Mouse (Mus musculus) midbrain, postnatal 0 days (tissue): Measurements from ENCODE around the gene Elk3. TPM values are rescaled to one million over a fixed set of nuclear protein-coding genes. Genes with fewer than 3 reads are reported as not detected.
A peak's percentile ranks its signal among the peaks of the same experiment; 100 is the strongest.

Source experiments
- ATAC-seq: fragments of 200-750 bp; cut with Nextera tagmentation; 2 replicates; pipeline ENCODE4 v1.8.0; 2017; ENCODE audit warnings: moderate number of reproducible peaks, mild to moderate bottlenecking, moderate TSS enrichment, moderate library complexity; ENCODE audit not compliant: low FRiP score
- DNase-seq: peaks from one replicate; pipeline ENCODE4 v3.0.0-alpha.2; 2015; ENCODE audit warnings: low spot score
- H3K27ac ChIP-seq: fragments of 300-500 bp; sonication (generic); 2 replicates; pipeline ENCODE4 v1.5.1; 2014; ENCODE audit warnings: low read depth, mild to moderate bottlenecking, low read length, mixed read lengths
- H3K27me3 ChIP-seq: fragments of 300-500 bp; sonication (generic); 2 replicates; pipeline ENCODE4 v1.6.1; 2014; ENCODE audit warnings: low read length, control low read depth, mixed read lengths; ENCODE audit not compliant: insufficient read depth
- H3K36me3 ChIP-seq: fragments of 300-500 bp; sonication (generic); 2 replicates; pipeline ENCODE4 v1.6.1; 2014; ENCODE audit warnings: low read length, control low read depth, mixed read lengths; ENCODE audit not compliant: insufficient read depth
- H3K4me1 ChIP-seq: fragments of 300-500 bp; sonication (generic); 2 replicates; pipeline ENCODE4 v1.6.1; 2014; ENCODE audit warnings: mild to moderate bottlenecking, control low read depth, antibody characterized with exemption, low read length, mixed read lengths; ENCODE audit not compliant: insufficient read depth
- H3K4me2 ChIP-seq: fragments of 300-500 bp; sonication (generic); 2 replicates; pipeline ENCODE4 v1.6.1; 2014; ENCODE audit warnings: low read depth, mild to moderate bottlenecking, low read length, mixed read lengths; ENCODE audit not compliant: poor library complexity, severe bottlenecking
- H3K4me3 ChIP-seq: fragments of 300-500 bp; sonication (generic); 2 replicates; pipeline ENCODE4 v1.5.1; 2014; ENCODE audit warnings: low read depth, mild to moderate bottlenecking, low read length, moderate library complexity
- H3K9ac ChIP-seq: fragments of 300-500 bp; sonication (generic); replicated peaks from 2 replicates; pipeline ENCODE4 v1.6.1; 2014; ENCODE audit warnings: mild to moderate bottlenecking, low read length, moderate library complexity, mixed read lengths; ENCODE audit not compliant: poor library complexity, severe bottlenecking
- H3K9me3 ChIP-seq: fragments of 300-500 bp; sonication (generic); 2 replicates; pipeline ENCODE4 v1.6.1; 2016; ENCODE audit warnings: low read length, control low read depth
- CTCF ChIP-seq: IDR thresholded peaks from 2 replicates; pipeline ENCODE4 v1.5.1; 2016; ENCODE audit warnings: antibody characterized with exemption, mild to moderate bottlenecking
- WGBS: fragments of 180-500 bp; shearing (Covaris S2); extraction: QIAGEN DNeasy Blood & Tissue Kit; methylation state at CpG from one replicate; pipeline ENCODE4 v1.1.7; 2014; 5-methylcytosine and 5-hydroxymethylcytosine counted together
- polyA plus RNA-seq: library from polyadenylated mRNA; unstranded; fragments of >200 nt; fragmentation: Nextera tagmentation; extraction: Ambion mirVana; gene quantifications from 2 replicates; pipeline ENCODE4 v1.2.1, GENCODE M21; 2015
- total RNA-seq: library from RNA; depleted of rRNA; stranded (reverse); fragments of >200 nt; gene quantifications from 2 replicates; pipeline ENCODE4 v1.2.3, GENCODE M21; 2014

Elk3 gene
- total and polyA plus RNA-seq, 2 experiments from 2014 or later, result 6.2 to 6.9 TPM

DNA sequence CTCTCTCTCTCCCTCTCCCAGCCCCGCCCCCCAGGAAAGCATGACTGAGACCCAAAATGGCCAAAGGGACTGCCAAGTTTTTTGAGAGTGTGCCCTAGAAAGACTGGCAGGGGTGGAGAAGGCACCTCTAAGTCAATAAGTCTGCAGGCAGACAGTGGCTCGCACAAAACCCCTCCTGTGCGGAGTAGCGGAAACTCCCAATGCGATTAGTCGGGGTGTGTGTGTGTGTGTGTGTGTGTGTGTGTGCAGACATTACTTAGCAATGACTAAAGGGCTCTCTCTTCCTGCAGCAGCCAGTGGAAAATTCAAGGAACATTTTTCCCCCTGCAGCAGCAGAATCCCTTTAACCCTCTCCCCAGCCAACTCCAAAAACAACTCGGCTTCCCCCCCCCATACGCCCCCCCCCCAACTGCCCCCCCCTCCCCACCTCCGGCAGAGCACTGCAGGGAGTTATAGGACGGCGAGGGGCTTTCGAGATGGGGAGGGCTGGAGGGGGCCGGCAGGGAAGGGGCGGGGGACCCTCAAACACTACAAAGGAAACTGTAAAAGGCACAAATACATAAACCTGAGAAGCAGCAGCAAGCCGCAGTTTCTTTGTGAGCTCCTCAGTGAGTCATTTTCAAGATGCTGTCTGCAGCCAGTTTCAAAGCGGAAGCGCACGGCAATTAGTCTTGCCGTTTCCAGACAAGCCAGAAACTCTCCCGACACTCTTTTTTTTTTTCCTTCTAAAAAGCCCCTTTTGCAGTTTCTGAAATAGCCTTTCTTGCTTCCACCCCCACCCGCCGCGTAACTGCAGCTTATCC is 1.6 kb downstream of the Elk3 start:
- no peak for TF ChIP-seq CTCF
- DNase-seq, result peak; percentile 69
- Histone ChIP-seq H3K27me3 (no peaks in the 10 kb centered on the region), H3K36me3 (no peaks in the 10 kb centered on the region), H3K4me1 (no peaks in the 10 kb centered on the region; the same call in 1 of the 2 replicates), H3K4me3 (peak overlapping the region; percentile 52), H3K9me3 (no peaks in the 10 kb centered on the region), H3K27ac (peak overlapping the region; percentile 55; the same call in 1 of the 2 replicates), H3K9ac (peak overlapping the region; percentile 64), H3K4me2 (peak overlapping the region; percentile 100)
- WGBS, result under 1% methylated on average over 18 of the region's 23 CpGs
- peak; percentile 62 for ATAC-seq

DNA sequence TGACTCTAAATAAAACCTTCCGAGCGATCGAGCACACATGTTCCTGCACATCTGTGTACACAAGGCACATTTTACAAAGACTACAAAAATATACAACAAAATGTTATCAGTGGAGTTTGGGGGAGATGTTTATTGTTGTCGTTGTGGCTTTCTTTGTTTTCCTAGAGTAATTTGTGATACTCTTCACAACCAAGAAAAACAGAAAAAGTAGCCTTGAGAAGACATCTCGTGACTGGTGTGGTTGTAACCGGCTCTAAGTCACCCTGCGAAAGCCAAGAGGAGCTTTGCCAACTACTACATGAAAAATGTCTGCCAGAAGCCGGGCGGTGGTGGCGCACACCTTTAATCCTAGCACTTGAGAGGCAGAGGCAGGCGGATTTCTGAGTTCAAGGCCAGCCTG is 4.6 kb downstream of the Elk3 start:
- no peak for TF ChIP-seq CTCF
- no peaks in the 10 kb centered on the region for H3K36me3 ChIP-seq
- H3K27me3 ChIP-seq, result no peaks in the 10 kb centered on the region
- DNase-seq (no peak), ATAC-seq (no peak)
- H3K9ac ChIP-seq, result no peak overlapping the region
- H3K4me1 ChIP-seq, result no peaks in the 10 kb centered on the region; the same call in 1 of the 2 replicates
- no peak overlapping the region for H3K4me2 ChIP-seq
- 86% methylated on average over 11 of the region's 11 CpGs for WGBS
- H3K9me3 ChIP-seq, result no peaks in the 10 kb centered on the region
- no peak overlapping the region for H3K4me3 ChIP-seq
- no peak overlapping the region for H3K27ac ChIP-seq

DNA sequence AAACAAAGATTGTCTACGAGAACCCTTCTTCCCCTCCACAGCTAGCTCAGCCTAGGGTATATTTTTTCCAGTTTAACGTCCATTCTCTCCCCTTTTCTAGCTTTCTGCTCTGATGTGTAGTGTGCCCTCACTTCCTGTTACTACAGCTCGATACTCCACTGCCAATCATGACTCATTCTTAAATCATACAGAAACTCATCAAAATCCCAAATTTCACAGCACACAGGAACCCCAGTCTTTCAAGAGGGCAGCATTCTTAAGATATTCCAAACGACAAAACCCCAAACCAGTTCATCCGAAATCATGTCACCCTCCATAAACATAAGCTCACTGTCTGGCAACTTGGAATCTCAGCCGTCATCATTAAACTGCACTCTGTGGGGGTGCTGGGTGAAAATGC is 5.0 kb downstream of the Elk3 start:
- no peak overlapping the region for H3K9ac ChIP-seq
- TF ChIP-seq CTCF, result no peak
- no peak overlapping the region for H3K27ac ChIP-seq
- H3K4me2 ChIP-seq, result no peak overlapping the region
- H3K9me3 ChIP-seq, result no peaks in the 10 kb centered on the region
- 74% methylated on average over 6 of the region's 6 CpGs for WGBS
- DNase-seq, result no peak
- ATAC-seq, result no peak
- H3K4me3 ChIP-seq, result no peak overlapping the region
- H3K4me1 ChIP-seq, result no peaks in the 10 kb centered on the region; the same call in 1 of the 2 replicates
- no peaks in the 10 kb centered on the region for H3K27me3 ChIP-seq
- H3K36me3 ChIP-seq, result no peaks in the 10 kb centered on the region

DNA sequence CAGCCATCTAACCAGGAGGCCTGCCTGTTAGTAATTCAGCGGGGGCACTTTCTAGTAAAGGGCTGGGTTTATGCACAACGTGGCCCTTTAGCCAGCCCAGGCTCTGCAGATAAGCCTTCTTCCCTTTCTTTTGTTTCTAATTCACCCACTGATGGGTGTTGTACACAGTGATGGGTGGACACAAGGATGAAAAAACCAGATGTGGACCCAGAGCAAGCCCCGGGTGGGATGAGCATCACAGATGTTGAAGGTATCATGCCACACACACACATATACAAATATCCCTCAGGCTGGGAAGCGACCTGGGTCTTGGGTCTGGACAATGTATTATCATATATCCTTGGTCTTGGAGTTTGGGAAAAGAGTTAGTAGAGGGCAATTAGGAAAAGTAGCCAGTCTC is 7.7 kb downstream of the Elk3 start:
- Histone ChIP-seq H3K9ac (no peak overlapping the region), H3K36me3 (no peaks in the 10 kb centered on the region), H3K4me1 (no peaks in the 10 kb centered on the region), H3K27ac (no peak overlapping the region), H3K9me3 (no peaks in the 10 kb centered on the region), H3K27me3 (no peaks in the 10 kb centered on the region), H3K4me2 (no peak overlapping the region), H3K4me3 (no peak overlapping the region)
- WGBS, result 64% methylated on average over 4 of the region's 4 CpGs
- no peak for ATAC-seq
- no peak for DNase-seq
- no peak for TF ChIP-seq CTCF

DNA sequence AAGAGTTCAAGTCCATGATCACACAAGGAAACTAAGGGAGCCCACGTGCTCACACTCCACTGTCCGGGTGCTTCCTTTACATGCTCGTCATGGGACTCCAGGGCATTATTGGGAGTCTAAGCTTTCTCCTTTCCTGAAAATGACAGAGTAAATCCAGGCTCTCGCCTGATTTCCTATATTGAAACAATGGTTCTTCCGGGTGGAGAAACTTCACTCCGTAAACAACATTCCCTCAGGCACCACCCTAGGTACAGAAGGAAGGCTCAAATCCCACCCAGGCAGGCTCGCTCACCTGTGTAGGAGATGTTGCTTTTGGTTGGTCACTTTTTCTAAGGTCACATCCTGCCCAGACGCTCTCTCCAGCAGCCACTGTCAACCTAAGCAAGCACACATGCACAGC is 9.1 kb downstream of the Elk3 start:
- no peak for TF ChIP-seq CTCF
- Histone ChIP-seq H3K27me3 (no peaks in the 10 kb centered on the region), H3K4me3 (no peak overlapping the region), H3K4me1 (no peaks in the 10 kb centered on the region), H3K36me3 (no peaks in the 10 kb centered on the region), H3K27ac (no peak overlapping the region), H3K9ac (no peak overlapping the region), H3K4me2 (no peak overlapping the region), H3K9me3 (no peaks in the 10 kb centered on the region)
- DNase-seq (no peak), ATAC-seq (no peak)
- WGBS, result 81% methylated on average over 8 of the region's 8 CpGs

DNA sequence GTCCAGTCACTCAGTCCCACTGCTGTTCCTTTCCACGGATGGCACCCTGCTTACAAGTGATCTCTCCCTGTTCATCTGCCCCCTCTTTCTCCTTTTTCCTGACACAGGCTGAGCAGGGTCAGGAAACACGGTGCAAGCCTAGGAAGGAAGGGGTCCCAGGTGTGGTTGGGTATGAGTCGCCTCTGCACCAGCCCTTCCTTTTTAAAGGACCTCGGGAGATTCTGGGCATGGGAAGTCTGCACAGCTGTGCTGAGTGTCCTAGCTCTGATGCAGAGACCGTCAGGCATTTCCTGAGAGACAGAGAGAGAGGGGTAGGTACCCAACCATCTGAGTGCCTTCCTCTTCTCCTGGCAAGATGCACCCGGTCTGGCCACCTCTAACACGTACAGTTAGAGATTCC is 12.7 kb downstream of the Elk3 start:
- WGBS, result 66% methylated on average over 7 of the region's 7 CpGs

More for the DNA sequence above, 12.7 kb downstream of the Elk3 start:
- ATAC-seq, result no peak
- Histone ChIP-seq H3K27me3 (no peaks in the 10 kb centered on the region), H3K4me1 (no peaks in the 10 kb centered on the region), H3K4me3 (no peak overlapping the region), H3K4me2 (no peak overlapping the region), H3K9me3 (no peaks in the 10 kb centered on the region), H3K9ac (no peak overlapping the region), H3K36me3 (no peaks in the 10 kb centered on the region), H3K27ac (no peak overlapping the region)
- no peak for DNase-seq
- TF ChIP-seq CTCF, result no peak
